Mouse (Mus musculus): ENCODE results near the gene Ccne1.

GRCm38 (mm10) chr7:38085573-38086211 lies 21.6 kb downstream of the Ccne1 start:
- TF ChIP-seq CTCF (IDR thresholded peaks at IDR 0.05; ENCODE audit: control insufficient read depth, insufficient read depth, low read length) (peak; percentile 47; the same call in 1 of the 2 replicates), POLR2A (IDR thresholded peaks at IDR 0.05; ENCODE audit: borderline replicate concordance, control insufficient read depth, low read depth, low read length) (no peak; the same call in 1 of the 2 replicates)
